Mouse (Mus musculus) neutrophil, adult 65 days (primary cell): Measurements from ENCODE around the gene Kbtbd2. TPM values are rescaled to one million over a fixed set of nuclear protein-coding genes. Genes with fewer than 3 reads are reported as not detected.

Experiments used
- total RNA-seq: library from RNA; stranded (reverse); gene quantifications from 2 replicates; pipeline ENCODE4 v1.2.4, GENCODE M21; 2023

Gene Kbtbd2
- 46.8 and 49.6 TPM in 2 replicates for total RNA-seq

DNA sequence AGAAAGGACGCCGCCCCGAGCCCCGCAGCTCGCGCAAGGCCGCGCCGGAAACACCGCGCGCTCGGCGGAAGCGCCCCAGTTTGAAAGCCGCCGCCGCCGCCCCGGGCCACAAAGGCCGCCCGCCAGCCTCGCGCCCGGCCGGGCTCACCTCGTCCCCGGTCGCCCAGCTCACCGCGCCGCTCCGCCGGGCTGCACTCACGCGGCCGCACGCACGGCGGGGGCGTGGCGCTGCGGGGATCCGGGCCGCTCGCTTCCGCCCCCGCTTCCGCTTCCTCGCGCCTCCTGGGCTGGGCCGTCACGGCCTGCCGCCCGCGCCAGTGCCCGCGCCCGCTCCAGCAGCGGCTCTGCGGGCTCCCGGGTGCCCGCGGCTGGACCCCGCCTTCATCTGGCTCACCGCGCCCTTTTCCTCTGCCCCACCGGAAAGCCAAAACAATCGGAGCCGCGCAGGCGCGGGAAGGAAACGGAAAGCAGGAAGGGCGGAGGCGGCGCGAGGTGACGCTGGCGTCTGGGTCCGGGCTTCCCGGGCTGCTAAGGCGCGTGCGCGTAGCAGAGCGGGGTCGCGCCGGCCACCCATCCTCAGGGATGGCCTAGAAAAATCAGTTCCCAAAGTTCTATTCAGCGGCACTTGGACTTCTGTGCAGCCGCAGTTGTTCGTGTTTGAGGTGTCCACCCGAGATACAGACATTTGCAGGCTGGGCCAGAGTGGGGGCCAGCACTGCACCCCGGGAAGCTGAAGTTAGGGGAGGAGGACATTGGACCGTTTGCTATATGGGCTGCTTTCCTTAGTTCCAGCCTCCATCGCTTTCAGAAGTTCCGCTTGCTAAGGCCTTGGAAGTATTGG is at the start of gene Kbtbd2:
TSS of gene Kbtbd2 (minus strand) at position 503 of the 841 bp plus-strand sequence.

DNA sequence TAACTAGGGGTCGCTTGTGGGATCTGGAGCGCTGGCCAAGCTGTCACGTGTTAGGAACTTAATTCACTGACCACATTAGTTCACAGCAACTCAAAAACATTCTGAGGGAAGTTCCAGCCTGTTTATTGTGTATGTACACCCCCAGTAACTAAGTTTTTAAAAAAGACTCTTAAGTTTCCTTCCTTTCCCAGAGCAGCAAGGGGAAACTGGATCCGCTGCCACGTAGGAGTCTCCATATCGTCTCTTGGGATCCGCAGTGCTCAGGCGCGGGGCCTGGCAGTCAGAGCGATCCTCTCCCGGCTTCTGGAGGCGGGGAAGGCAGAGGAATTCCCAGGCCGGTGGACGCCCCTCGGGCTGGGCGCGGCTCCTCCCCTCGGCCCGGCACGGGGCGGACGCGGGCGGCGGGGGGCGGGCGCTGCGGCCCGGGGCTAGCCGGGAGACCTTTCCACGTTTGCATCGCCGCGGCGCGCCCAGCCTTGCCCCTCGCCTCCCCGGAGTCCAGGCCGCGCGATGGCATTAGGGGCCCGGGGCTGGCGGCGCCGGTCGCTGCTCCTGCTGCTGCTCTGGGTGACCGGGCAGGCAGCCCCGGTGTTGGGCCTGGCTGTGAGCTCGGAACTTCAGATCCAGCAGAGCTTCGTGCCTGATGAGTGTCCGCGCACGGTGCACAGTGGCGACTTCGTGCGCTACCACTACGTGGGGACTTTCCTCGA is 34.2 kb upstream of the Kbtbd2 start, which contains the start of gene Fkbp9:
TSS of gene Fkbp9 (plus strand) at position 363 of the 710 bp plus-strand sequence.

Other genes starting within 250 kb of the Kbtbd2 start
- gene Pde1c, start 228.7 kb downstream of the Kbtbd2 start, total RNA-seq = 0.07 and 0.69 TPM in 2 replicates
- gene Lsm5, start 93.1 kb downstream of the Kbtbd2 start, total RNA-seq = 20.9 and 25.3 TPM in 2 replicates
- gene Avl9, start 82.9 kb downstream of the Kbtbd2 start, total RNA-seq = 58.4 and 78.3 TPM in 2 replicates
- 0.98 and 1.5 TPM in 2 replicates for gene Fkbp9, start 34.2 kb upstream of the Kbtbd2 start, total RNA-seq
- gene Nt5c3, start 126.1 kb upstream of the Kbtbd2 start, total RNA-seq = 32.1 and 33.8 TPM in 2 replicates
- not detected in 2 replicates for gene Vmn1r4, start 126.2 kb upstream of the Kbtbd2 start, total RNA-seq
- gene Vmn1r5, start 172.5 kb upstream of the Kbtbd2 start, total RNA-seq = not detected in 2 replicates
- not detected in 2 replicates for gene Vmn1r6, start 199.4 kb upstream of the Kbtbd2 start, total RNA-seq
- gene Vmn1r7, start 227.5 kb upstream of the Kbtbd2 start, total RNA-seq = not detected in 2 replicates
- gene Vmn1r8, start 234.5 kb upstream of the Kbtbd2 start, total RNA-seq = not detected in 2 replicates